Mouse (Mus musculus) left cerebral cortex, postnatal 14 days (tissue): ENCODE measurements around the gene Reln. TPM values are rescaled to one million over a fixed set of nuclear protein-coding genes. Genes with fewer than 3 reads are reported as not detected.

Experiments
- DNase-seq, 2 experiments: peaks; one replicate each; pipeline ENCODE4 v3.0.0; 2021 to 2022; ENCODE audit warnings: low spot score in 2 of 2, mixed read lengths in 1 of 2
- intact Hi-C: fragments of 180-260 bp; cut with DNase I; formaldehyde crosslinking; loops from one replicate; pipeline ENCODE4 v1.15.1; 2025
- total RNA-seq, 2 experiments: library from RNA; stranded (reverse); gene quantifications; 2 replicates each; pipeline ENCODE4 v1.2.3; 2021

The Reln gene
- total RNA-seq, 2 experiments from 2014 or later: 107 to 114 TPM

- DNase-seq: no peak
- intact Hi-C loops: no loop called here
These were observed 28.5 kb downstream of the Reln start for GRCm38 (mm10) chr5:22315990-22316389.

- DNase-seq: peak; percentile 9 to 13
These were observed 31.5 kb downstream of the Reln start for GRCm38 (mm10) chr5:22312995-22313394.

GRCm38 (mm10) chr5:22311046-22311445 lies 33.5 kb downstream of the Reln start:
- intact Hi-C loops: no loop called here
- no peak for DNase-seq

More at GRCm38 (mm10) chr5:22312995-22313394, 31.5 kb downstream of the Reln start:
- intact Hi-C loops: no loop called here

GRCm38 (mm10) chr5:22309001-22309400 lies 35.5 kb downstream of the Reln start:
- DNase-seq: no peak
- intact Hi-C loops: no loop called here

GRCm38 (mm10) chr5:22307853-22308252 lies 36.6 kb downstream of the Reln start:
- no peak for DNase-seq
- intact Hi-C loops: no loop called here

GRCm38 (mm10) chr5:22307072-22307471 lies 37.4 kb downstream of the Reln start:
- peak; percentile 54 to 55 for DNase-seq
- intact Hi-C loops: no loop called here

GRCm38 (mm10) chr5:22303709-22304108 lies 40.8 kb downstream of the Reln start:
- intact Hi-C loops: no loop called here
- no peak for DNase-seq

GRCm38 (mm10) chr5:22302309-22302708 lies 42.2 kb downstream of the Reln start:
- no peak for DNase-seq
- intact Hi-C loops: no loop called here

- no peak for DNase-seq
- intact Hi-C loops: no loop called here
These were observed 43.7 kb downstream of the Reln start for GRCm38 (mm10) chr5:22300788-22301187.

GRCm38 (mm10) chr5:22300046-22300445 lies 44.5 kb downstream of the Reln start:
- intact Hi-C loops: no loop called here
- no peak for DNase-seq

- intact Hi-C loops: no loop called here
- no peak for DNase-seq
These were observed 49.3 kb downstream of the Reln start for GRCm38 (mm10) chr5:22295161-22295560.

- no peak for DNase-seq
- intact Hi-C loops: no loop called here
These were observed 53.1 kb downstream of the Reln start for GRCm38 (mm10) chr5:22291409-22291808.

- no peak for DNase-seq
- intact Hi-C loops: no loop called here
These were observed 59.1 kb downstream of the Reln start for GRCm38 (mm10) chr5:22285396-22285795.

- DNase-seq: no peak
- intact Hi-C loops: no loop called here
These were observed 62.3 kb downstream of the Reln start for GRCm38 (mm10) chr5:22282141-22282665.

GRCm38 (mm10) chr5:22280534-22281164 lies 63.9 kb downstream of the Reln start:
- intact Hi-C loops: no loop called here
- DNase-seq: no peak

GRCm38 (mm10) chr5:22279201-22279600 lies 65.3 kb downstream of the Reln start:
- intact Hi-C loops: no loop called here

GRCm38 (mm10) chr5:22274134-22274533 lies 70.4 kb downstream of the Reln start:
- intact Hi-C loops: no loop called here
- DNase-seq: no peak

More at GRCm38 (mm10) chr5:22279201-22279600, 65.3 kb downstream of the Reln start:
- DNase-seq: no peak

- intact Hi-C loops: no loop called here
- no peak for DNase-seq
These were observed 77.8 kb downstream of the Reln start for GRCm38 (mm10) chr5:22266489-22267301.

GRCm38 (mm10) chr5:22262351-22262765 lies 82.1 kb downstream of the Reln start:
- intact Hi-C loops: no loop called here
- DNase-seq: peak in 1 of 2 experiments; percentile 34

GRCm38 (mm10) chr5:22255346-22255745 lies 89.2 kb downstream of the Reln start:
- intact Hi-C loops: no loop called here
- no peak for DNase-seq

- intact Hi-C loops: no loop called here
These were observed 90.6 kb downstream of the Reln start for GRCm38 (mm10) chr5:22253910-22254309.

More at GRCm38 (mm10) chr5:22253910-22254309, 90.6 kb downstream of the Reln start:
- DNase-seq: no peak
